Mouse (Mus musculus): ENCODE measurements around the gene Tube1.

Tube1 gene

GRCm38 (mm10) chr10:39133462-39134310 lies at the start of gene Tube1, which contains the start of gene Fam229b:
Tube1 (plus strand) TSS chr10:39133976.
Fam229b (minus strand) TSS chr10:39133914.
- DNase-seq (ENCODE audit: low spot score): peak; percentile 86

- no peak for DNase-seq (ENCODE audit: low spot score)
Observed at GRCm38 (mm10) chr10:39096981-39097380, 36.8 kb upstream of the Tube1 start.

GRCm38 (mm10) chr10:39098746-39099145 lies 35.0 kb upstream of the Tube1 start:
- no peak for DNase-seq (ENCODE audit: low spot score)

GRCm38 (mm10) chr10:39104803-39105449 lies 28.9 kb upstream of the Tube1 start:
- DNase-seq (ENCODE audit: low spot score): no peak

- no peak for DNase-seq (ENCODE audit: low spot score)
Observed at GRCm38 (mm10) chr10:39106413-39106812, 27.4 kb upstream of the Tube1 start.

GRCm38 (mm10) chr10:39106935-39107334 lies 26.8 kb upstream of the Tube1 start:
- no peak for DNase-seq (ENCODE audit: low spot score)

DNA sequence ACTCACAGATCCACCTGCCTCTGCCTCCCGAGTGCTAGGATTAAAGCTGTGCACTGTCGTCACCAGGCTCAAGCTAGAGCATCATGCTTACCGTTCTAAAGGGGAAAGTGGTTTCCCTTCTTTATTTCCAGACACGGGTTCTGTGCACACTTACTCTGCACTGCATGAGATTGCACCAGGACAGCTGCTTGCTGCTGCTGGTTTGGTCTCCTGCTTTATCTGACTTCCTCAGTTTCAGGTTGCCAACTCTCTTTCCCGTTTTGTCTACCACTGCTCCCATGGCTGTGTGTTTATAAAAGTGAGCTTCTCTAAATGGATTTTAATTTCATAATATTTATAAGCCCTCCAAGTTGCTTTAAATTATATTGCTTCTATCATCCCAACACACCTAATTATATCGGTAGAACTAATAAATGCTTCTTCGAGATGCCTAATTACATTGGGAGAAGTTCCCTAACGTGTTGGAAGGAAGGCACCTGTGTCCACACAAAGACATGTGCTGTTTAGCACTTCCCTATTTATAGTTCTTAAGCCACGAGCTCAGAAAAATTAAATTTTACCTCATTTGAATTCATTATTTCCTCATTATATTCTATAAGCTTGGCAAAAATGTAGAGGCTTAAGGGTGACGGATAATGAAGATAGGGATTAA lies 24.8 kb upstream of the Tube1 start:
- no peak for DNase-seq (ENCODE audit: low spot score)

DNA sequence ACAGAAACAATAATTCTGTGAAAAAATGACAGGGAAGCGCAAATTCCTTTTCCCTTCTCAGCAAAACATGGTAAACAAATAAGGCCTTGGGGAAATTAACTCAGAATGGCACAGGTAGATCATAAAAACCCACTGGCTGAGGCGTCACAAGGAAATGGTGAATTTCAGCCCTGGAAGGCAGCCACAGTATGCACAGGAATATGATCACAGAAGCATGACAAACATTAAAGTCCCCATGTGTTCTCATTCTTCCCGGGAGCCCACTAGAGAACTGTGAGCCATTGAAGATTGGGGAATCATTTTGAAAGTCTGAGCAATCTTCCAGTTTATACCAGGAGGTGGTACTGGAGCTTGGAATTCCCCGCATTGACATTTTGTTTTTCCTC lies 24.3 kb upstream of the Tube1 start:
- DNase-seq (ENCODE audit: low spot score): no peak

GRCm38 (mm10) chr10:39121412-39121811 lies 12.4 kb upstream of the Tube1 start:
- DNase-seq (ENCODE audit: low spot score): no peak

DNA sequence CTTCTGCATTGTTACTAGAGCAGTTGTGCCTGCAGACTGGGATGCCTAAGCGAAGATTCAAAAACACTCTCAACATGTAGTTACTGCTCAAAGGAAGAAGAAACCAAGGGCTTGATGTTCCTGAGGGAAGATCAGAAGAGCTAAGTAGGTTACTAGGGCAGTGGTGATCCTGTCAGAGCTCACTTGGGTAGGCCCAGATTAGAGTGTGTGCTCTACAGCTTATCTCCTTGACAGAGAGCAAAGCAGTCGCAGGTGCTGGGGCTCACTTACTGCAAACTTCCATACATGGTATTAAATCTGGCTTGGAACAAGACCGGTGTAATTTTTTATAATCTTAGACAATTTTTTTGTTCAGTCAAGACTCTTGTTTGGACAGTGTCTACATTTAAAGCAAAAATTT lies 4.0 kb downstream of the Tube1 start:
- no peak for DNase-seq (ENCODE audit: low spot score)

GRCm38 (mm10) chr10:39138761-39139160 lies 5.0 kb downstream of the Tube1 start:
- no peak for DNase-seq (ENCODE audit: low spot score)

GRCm38 (mm10) chr10:39140843-39141242 lies 7.1 kb downstream of the Tube1 start:
- no peak for DNase-seq (ENCODE audit: low spot score)

GRCm38 (mm10) chr10:39141401-39141800 lies 7.6 kb downstream of the Tube1 start:
- DNase-seq (ENCODE audit: low spot score): no peak

GRCm38 (mm10) chr10:39142216-39142615 lies 8.4 kb downstream of the Tube1 start:
- no peak for DNase-seq (ENCODE audit: low spot score)

DNA sequence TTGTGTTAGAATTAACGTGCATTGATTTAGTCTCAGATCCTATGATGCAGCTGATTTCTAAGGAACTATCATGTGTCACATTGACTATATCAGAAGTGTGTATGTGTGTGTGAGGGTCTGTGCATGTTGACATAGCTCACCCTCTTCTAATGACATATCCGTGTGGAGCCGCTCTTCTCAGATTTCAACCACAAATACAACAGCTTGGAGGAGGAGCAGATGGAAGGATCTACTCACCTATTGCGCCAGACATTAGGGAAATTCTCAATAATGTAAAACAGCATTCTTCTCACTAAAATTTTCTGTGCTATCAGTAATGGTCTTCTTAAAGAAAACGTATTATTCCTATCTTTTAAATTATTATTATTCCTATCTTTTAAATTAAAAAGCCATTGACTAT lies 22.9 kb downstream of the Tube1 start:
- DNase-seq (ENCODE audit: low spot score): no peak

DNA sequence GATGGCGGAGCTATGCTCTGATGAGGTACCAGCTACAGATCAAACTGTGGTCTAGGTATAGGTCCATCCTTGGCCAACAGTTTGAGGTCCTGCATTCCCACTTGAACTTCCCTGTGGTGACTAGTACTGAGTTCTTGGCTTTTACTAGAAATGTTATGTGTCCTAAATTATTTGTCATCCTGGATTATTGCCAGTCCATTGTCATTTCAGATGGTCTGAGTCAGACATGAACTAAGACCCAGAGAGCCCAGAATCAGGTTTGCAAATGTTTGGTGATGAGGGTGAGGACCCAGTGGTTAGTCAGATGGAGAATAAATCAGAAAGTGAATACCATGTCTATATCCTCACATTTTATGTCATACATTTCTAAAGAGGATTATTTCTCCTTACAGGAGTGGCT lies 23.5 kb downstream of the Tube1 start:
- no peak for DNase-seq (ENCODE audit: low spot score)

DNA sequence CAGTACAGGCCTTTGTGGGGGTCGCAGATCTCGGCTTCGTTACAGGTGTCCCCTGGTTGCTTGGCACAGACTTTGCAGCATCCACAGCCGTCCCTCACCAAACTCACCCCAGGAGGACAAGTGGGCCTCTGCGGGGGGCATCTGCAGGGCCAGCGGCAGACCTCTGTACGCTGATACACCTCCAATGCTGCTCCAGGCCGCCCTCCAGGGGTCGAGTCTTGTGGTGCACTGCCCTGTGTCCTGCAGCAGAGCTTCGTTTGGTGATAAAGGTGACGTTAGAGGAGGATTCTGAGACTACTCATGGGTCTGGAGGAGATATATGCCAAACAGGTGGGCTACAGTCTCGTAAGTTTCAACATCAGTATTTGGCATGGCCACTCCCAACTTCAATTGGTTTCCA lies 24.5 kb downstream of the Tube1 start:
- no peak for DNase-seq (ENCODE audit: low spot score)

DNA sequence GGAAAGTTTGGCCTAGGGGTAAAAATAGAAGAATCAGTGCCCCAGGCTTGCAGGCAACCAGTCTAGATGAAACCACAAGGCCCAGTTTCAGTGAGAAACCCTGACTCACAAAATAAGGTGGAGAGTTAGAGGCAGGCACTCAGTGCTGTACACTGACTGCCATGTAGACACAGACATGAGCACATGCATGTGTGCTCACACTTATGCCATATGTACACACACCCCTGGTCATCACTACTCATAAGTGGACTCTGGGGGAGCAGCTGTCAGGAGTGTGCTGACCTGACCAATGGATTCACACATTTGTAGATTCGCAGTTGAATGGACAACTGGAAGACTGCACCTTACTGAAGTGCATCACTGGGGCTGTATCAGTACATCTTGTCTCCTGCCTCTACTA lies 27.6 kb downstream of the Tube1 start:
- DNase-seq (ENCODE audit: low spot score): no peak

DNA sequence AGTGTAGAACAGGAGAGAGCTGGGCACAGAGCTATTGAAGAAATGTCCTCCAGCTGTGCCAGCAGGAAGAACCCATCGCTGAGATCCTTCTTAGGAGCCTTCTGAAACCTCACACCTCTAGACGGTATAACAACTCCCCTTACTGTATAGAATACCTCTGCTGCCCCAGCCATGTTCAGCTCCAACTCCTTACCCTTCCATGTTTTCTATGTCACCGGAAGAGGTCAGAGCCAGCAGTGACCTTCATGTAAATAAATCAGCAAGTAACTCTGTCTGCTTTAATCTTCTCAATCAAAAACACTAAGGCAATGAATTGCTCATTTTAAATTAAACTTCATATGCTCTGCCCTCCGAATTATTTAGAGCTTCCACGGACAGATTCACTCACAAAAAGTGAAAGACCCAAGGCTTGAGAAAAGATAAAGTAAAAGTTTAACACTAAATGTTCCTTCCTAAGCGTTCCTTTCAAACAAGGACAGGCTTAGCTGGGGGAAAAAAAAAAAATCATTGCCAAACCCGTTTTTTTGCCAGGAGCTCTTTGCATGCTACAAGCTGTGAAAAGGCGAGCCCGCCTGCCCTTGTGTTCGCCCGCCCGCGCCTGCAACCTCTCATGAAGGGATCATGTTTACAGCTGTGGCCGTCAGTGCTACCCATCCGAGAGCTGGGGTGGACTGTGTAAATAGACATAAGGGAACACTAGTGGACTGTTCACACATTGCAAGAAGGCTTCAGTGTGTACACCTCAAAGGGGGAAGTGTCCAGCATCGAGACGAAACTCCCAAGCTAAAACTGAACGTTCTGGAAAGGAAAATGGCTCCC lies 29.1 kb downstream of the Tube1 start:
- no peak for DNase-seq (ENCODE audit: low spot score)

DNA sequence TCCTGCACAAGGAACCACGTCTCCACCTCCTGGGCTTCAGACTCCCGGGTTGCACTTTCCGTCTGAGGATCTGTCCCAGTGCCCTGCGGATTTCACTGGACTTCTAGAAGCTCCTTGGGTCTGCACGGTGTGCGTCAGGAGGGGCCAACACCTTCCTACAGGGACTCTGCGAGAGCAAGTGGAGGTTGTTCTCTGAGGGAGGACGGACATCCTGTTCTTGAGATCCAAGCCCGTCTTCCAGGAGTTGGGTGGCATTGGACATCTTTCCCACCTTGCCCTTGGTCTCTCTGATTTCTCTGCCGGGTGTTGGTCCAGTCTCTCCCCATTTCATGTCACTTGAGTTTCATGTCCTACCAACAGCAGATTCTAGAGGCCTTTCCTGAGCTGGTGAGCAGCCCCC lies 29.9 kb downstream of the Tube1 start, which contains the start of gene Ccn6:
Gene Ccn6, minus strand, starts transcription at position 101 of the 400 bp plus-strand sequence.
- no peak for DNase-seq (ENCODE audit: low spot score)

DNA sequence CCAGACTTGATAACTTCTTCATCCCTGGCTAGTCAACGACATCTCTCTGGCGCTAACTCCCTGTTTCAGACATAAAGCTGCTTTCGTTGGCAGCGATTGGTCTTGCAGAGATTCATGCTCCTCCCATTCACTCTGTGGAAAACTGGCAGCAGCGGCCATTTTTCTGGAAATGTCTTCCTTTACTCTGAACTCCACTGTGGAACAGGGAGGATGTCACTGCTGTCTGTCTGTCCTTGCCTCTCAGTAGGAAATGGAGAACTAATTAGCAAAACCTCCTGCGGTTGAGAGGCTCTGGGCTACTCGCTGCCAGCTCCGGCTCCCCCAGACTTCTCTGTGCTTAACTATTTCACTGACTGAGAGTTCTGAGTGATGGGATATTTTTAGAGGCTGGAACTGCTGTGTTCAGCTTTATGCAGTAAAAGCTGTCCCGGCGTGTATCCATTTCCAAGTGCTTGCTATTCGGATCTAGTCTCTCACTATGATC lies 31.9 kb downstream of the Tube1 start:
- DNase-seq (ENCODE audit: low spot score): no peak

- DNase-seq (ENCODE audit: low spot score): no peak
Observed at GRCm38 (mm10) chr10:39167611-39168010, 33.8 kb downstream of the Tube1 start.
